Mouse (Mus musculus) hindbrain, embryonic 13.5 days (tissue): ENCODE results near the gene Zfp446. TPM values are rescaled to one million over a fixed set of nuclear protein-coding genes. Genes with fewer than 3 reads are reported as not detected.

Experiments
- ATAC-seq: fragments of 200-750 bp; cut with Nextera tagmentation; 2 replicates; pipeline ENCODE4 v1.8.0; 2017; ENCODE audit warnings: moderate TSS enrichment; ENCODE audit not compliant: low FRiP score
- H3K27ac ChIP-seq: fragments of 300-500 bp; sonication (generic); 2 replicates; pipeline ENCODE4 v1.5.1; 2015; ENCODE audit warnings: inconsistent platforms, mild to moderate bottlenecking, moderate library complexity
- H3K27me3 ChIP-seq: fragments of 300-500 bp; sonication (generic); 2 replicates; pipeline ENCODE4 v1.6.1; 2015; ENCODE audit warnings: mild to moderate bottlenecking, inconsistent platforms
- H3K36me3 ChIP-seq: fragments of 300-500 bp; sonication (generic); 2 replicates; pipeline ENCODE4 v1.6.1; 2015; ENCODE audit warnings: mild to moderate bottlenecking, inconsistent platforms
- H3K4me1 ChIP-seq: fragments of 300-500 bp; sonication (generic); replicated peaks from 2 replicates; pipeline ENCODE4 v1.6.1; 2015; ENCODE audit warnings: inconsistent platforms
- H3K4me2 ChIP-seq: fragments of 300-500 bp; sonication (generic); 2 replicates; pipeline ENCODE4 v1.6.1; 2015; ENCODE audit warnings: inconsistent platforms, mild to moderate bottlenecking, moderate library complexity
- H3K4me3 ChIP-seq: fragments of 300-500 bp; sonication (generic); 2 replicates; pipeline ENCODE4 v1.5.1; 2015; ENCODE audit warnings: mild to moderate bottlenecking, inconsistent platforms
- H3K9ac ChIP-seq: fragments of 300-500 bp; sonication (generic); 2 replicates; pipeline ENCODE4 v1.6.1; 2015; ENCODE audit warnings: mild to moderate bottlenecking, inconsistent platforms
- H3K9me3 ChIP-seq: fragments of 300-500 bp; sonication (generic); 2 replicates; pipeline ENCODE4 v1.6.1; 2016; ENCODE audit warnings: inconsistent platforms
- WGBS: fragments of 180-500 bp; shearing (Covaris S2); methylation state at CpG from one replicate; pipeline ENCODE4 v1.1.7; 2015; 5-methylcytosine and 5-hydroxymethylcytosine counted together
- polyA plus RNA-seq: library from polyadenylated mRNA; unstranded; fragments of >200 nt; fragmentation: Nextera tagmentation; extraction: Ambion mirVana; gene quantifications from 2 replicates; pipeline ENCODE4 v1.2.1, GENCODE M21; 2015

Gene Zfp446
- polyA plus RNA-seq, 1 experiment from 2014 or later, result 12.4 TPM

DNA sequence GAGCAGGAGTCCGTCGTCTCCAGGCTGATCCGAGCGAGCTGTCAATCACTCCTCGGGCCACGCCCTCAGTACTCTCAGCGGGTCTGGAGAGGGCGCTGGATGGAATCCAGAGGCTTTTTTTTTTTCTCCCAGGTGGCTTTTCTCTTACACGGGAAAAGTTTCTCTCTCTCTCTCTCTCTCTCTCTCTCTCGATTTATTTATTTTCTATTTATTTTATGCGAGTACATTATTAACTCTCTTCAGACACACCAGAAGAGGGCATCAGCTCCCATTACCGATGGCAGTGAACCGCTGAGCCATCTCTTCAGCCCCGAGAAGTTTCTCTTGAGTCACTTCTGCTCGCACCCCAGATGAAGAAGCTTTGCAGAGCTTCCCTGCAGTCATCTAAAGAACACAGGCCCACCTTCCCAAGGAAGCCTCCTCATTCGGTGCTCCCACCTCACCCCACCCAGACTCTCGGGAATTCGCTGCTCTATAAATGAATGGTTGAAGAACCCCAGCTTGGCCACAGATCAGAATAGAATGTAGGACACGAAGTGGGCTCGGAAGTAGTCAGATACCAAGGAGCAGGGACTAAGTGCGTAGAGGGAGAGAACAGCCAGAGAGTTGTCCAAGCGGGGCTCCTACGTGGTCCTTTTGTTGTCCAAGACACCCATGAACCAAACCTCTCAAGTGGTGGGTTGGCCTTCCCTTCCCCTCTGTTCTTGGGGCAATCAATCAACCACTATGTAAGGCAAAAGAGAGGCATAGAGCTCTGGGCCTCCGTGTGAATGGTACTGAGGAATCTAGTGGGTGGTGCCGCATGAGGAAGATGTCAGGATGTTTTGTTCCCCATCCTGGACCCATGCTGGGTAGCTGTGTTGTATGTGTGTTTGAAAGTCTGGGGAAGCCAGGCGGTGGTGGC, 32.6 kb downstream of the Zfp446 start, which contains the start of gene Zbtb45:
Zbtb45 (minus strand) TSS at position 30 of the 904 bp plus-strand sequence.
- no peak for ATAC-seq

GRCm38 (mm10) chr7:13013671-13014070, 36.0 kb downstream of the Zfp446 start:
- Histone ChIP-seq H3K9me3 (no peaks in the 10 kb centered on the region), H3K4me2 (no peak overlapping the region), H3K27ac (no peak overlapping the region), H3K4me3 (no peak overlapping the region), H3K9ac (no peak overlapping the region), H3K36me3 (no peaks in the 10 kb centered on the region), H3K4me1 (peaks cover 11% of the 10 kb centered on the region), H3K27me3 (0 out of 2 replicates have a peak, but pooled peaks cover 4% of the 10 kb centered on the region)
- ATAC-seq, result no peak
- WGBS, result 65% methylated on average over 4 of the region's 4 CpGs

More for the DNA sequence above, 32.6 kb downstream of the Zfp446 start, which contains the start of gene Zbtb45:
- Histone ChIP-seq H3K4me2 (peak within 1 kb of the TSS; percentile 74), H3K4me3 (peak within 1 kb of the TSS; percentile 69), H3K4me1 (peaks cover 39% of the 10 kb centered on the region), H3K9ac (peak within 1 kb of the TSS; percentile 84), H3K27me3 (peaks cover 16% of the 10 kb centered on the region), H3K36me3 (peaks cover 27% of the 10 kb centered on the region), H3K27ac (peak within 1 kb of the TSS; percentile 95), H3K9me3 (no peaks in the 10 kb centered on the region)
- 7% methylated on average over 26 of the region's 26 CpGs for WGBS

GRCm38 (mm10) chr7:13014275-13014839, 36.7 kb downstream of the Zfp446 start:
- Histone ChIP-seq H3K27ac (no peak overlapping the region), H3K4me2 (no peak overlapping the region), H3K36me3 (no peaks in the 10 kb centered on the region), H3K4me3 (no peak overlapping the region), H3K9me3 (no peaks in the 10 kb centered on the region), H3K4me1 (peaks cover 7% of the 10 kb centered on the region), H3K9ac (no peak overlapping the region), H3K27me3 (0 out of 2 replicates have a peak, but pooled peaks cover 4% of the 10 kb centered on the region)
- no peak for ATAC-seq
- 36% methylated on average over 6 of the region's 6 CpGs for WGBS

DNA sequence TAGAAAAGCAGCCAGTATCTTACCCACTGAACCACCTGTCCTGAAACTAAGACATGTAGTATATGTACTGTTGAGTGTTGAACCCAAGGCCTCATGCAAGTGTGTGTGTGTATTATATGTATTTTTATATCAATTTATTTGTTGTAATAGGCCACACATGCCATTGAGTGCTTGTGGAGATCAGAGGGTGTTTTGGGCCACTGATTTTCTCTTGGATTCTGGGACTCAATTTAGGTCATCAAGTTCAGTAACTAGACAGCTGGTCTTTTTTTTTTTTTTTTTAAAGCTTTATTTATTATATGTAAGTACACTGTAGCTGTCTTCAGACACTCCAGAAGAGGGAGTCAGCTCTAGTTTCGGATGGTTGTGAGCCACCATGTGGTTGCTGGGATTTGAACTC, 37.6 kb downstream of the Zfp446 start:
- no peak overlapping the region for H3K4me2 ChIP-seq
- 0 out of 2 replicates have a peak, but pooled peaks cover 4% of the 10 kb centered on the region for H3K27me3 ChIP-seq
- H3K27ac ChIP-seq, result no peak overlapping the region
- WGBS, result 84% methylated on average over 1 of the region's 1 CpGs
- H3K36me3 ChIP-seq, result no peaks in the 10 kb centered on the region
- H3K9me3 ChIP-seq, result no peaks in the 10 kb centered on the region
- H3K9ac ChIP-seq, result no peak overlapping the region
- no peak for ATAC-seq
- peaks cover 6% of the 10 kb centered on the region for H3K4me1 ChIP-seq
- no peak overlapping the region for H3K4me3 ChIP-seq

GRCm38 (mm10) chr7:13022773-13023535, 45.3 kb downstream of the Zfp446 start:
- H3K27ac ChIP-seq, result peak overlapping the region; percentile 100
- H3K27me3 ChIP-seq, result no peaks in the 10 kb centered on the region
- H3K4me1 ChIP-seq, result peaks cover 37% of the 10 kb centered on the region
- H3K4me3 ChIP-seq, result peak overlapping the region; percentile 87
- H3K36me3 ChIP-seq, result peaks cover 23% of the 10 kb centered on the region
- ATAC-seq, result peak; percentile 52
- H3K4me2 ChIP-seq, result peak overlapping the region; percentile 98
- no peaks in the 10 kb centered on the region for H3K9me3 ChIP-seq
- 2% methylated on average over 31 of the region's 31 CpGs for WGBS
- H3K9ac ChIP-seq, result peak overlapping the region; percentile 98

DNA sequence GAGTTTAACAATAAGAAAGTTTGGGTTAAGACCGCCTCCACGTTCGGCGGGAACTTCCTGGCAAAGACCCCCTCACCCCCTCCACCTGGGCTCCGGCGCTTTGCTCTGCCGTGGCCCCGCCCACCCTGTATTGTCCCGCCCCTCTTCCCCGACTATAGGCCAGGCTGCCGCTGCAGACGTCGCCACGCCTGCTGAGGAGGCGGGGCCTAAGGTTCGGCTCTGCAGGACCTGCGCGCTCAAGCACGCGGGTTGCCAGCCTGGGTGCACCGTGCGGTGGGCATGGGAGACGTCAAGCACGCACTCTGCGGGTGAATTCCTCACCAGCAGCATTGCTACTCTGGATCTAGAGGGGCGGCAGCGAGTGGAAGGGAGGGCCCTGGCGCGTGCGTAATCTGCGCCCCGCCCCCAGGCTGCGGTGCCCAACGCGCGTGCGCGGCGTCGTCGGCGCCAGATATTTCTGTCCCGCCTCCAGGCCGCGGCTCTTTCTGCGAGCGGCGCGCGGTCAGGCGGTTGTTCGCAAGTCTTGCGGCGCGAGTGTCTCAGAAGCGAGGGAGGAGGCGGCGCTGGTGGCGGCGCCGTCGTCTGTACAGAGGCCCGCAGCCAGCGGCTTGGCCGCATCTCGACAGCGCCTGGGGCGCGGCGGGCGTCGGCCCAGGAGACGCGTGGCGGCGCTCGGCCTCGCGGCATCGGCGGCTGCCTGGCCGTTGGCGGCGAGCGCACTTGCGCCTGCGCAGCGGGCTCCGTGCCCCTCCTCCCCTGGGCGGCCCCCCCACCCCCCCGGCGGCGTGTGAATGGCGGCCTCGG, 46.5 kb downstream of the Zfp446 start:
- Histone ChIP-seq H3K27ac (peak overlapping the region; percentile 100), H3K27me3 (no peaks in the 10 kb centered on the region), H3K4me2 (peak overlapping the region; percentile 98), H3K9me3 (no peaks in the 10 kb centered on the region), H3K36me3 (peaks cover 35% of the 10 kb centered on the region), H3K9ac (peak overlapping the region; percentile 98), H3K4me1 (peaks cover 37% of the 10 kb centered on the region), H3K4me3 (peak overlapping the region; percentile 87)
- 0% methylated on average over 62 of the region's 95 CpGs for WGBS
- peak; percentile 87 for ATAC-seq

- H3K4me3 ChIP-seq, result peak overlapping the region; percentile 87
- H3K36me3 ChIP-seq, result peaks cover 42% of the 10 kb centered on the region
- peak overlapping the region; percentile 100 for H3K27ac ChIP-seq
- H3K9me3 ChIP-seq, result no peaks in the 10 kb centered on the region
- H3K27me3 ChIP-seq, result no peaks in the 10 kb centered on the region
- ATAC-seq, result peak; percentile 69
- H3K9ac ChIP-seq, result peak overlapping the region; percentile 98
- peak overlapping the region; percentile 98 for H3K4me2 ChIP-seq
- under 1% methylated on average over 29 of the region's 44 CpGs for WGBS
- peaks cover 37% of the 10 kb centered on the region for H3K4me1 ChIP-seq
Observed at GRCm38 (mm10) chr7:13024805-13025204, 47.2 kb downstream of the Zfp446 start.

DNA sequence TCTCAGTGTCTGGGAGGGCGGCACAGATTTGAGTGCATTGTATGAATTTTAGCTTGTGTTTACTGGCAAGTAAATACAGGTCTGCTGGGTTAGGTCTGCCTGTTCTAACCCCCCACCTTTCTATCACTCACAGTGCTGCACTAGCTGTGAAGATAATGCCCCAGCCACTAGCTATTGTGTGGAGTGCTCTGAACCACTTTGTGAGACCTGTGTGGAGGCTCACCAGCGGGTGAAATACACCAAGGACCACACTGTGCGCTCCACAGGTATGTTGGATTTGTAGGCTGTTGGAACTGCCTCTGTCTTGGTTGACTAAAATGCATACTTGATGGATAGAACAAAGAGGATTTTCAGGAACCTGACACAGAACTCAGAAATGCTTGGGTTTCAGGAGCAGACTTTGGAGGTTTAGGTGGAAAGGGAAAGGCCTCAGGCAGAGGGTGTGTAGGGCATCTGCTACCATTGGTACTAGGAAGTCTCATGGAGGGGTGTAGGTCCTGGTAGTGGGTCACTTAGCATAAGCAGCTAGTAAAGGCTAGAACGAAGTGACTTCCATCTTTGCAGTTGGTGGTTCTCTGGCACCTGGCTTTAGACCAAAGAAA, 48.0 kb downstream of the Zfp446 start:
- Histone ChIP-seq H3K4me3 (peak overlapping the region; percentile 87), H3K4me2 (peak overlapping the region; percentile 98), H3K9ac (peak overlapping the region; percentile 98), H3K4me1 (peaks cover 37% of the 10 kb centered on the region), H3K9me3 (no peaks in the 10 kb centered on the region), H3K27me3 (no peaks in the 10 kb centered on the region), H3K27ac (peak overlapping the region; percentile 100), H3K36me3 (peaks cover 50% of the 10 kb centered on the region)
- WGBS, result 31% methylated on average over 4 of the region's 4 CpGs
- ATAC-seq, result no peak

DNA sequence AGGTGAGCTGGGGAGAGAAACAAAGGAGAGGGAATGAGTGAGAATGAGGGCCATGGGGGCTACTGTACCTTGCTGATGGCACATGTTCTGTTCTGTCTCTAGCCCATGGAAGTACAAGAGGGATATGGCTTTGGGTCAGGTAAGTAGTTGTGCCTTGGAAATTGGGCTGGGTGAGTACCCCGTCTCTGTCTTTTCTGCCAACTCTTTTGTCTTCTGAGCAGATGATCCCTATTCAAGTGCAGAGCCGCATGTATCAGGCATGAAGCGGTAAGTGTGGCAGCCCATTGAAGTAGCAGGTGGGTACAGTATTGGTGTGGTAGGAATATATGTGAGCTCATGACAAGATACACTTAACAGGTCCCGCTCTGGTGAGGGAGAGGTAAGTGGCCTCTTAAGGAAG, 51.3 kb downstream of the Zfp446 start:
- H3K4me3 ChIP-seq, result no peak overlapping the region
- ATAC-seq, result no peak
- H3K36me3 ChIP-seq, result peaks cover 73% of the 10 kb centered on the region
- H3K27me3 ChIP-seq, result no peaks in the 10 kb centered on the region
- H3K9ac ChIP-seq, result peak overlapping the region; percentile 24; the same call in 1 of the 2 replicates
- H3K27ac ChIP-seq, result no peak overlapping the region
- peaks cover 38% of the 10 kb centered on the region for H3K4me1 ChIP-seq
- H3K9me3 ChIP-seq, result no peaks in the 10 kb centered on the region
- WGBS, result 90% methylated on average over 4 of the region's 4 CpGs
- no peak overlapping the region for H3K4me2 ChIP-seq

GRCm38 (mm10) chr7:13031069-13031468, 53.4 kb downstream of the Zfp446 start:
- H3K27me3 ChIP-seq, result no peaks in the 10 kb centered on the region
- no peak overlapping the region for H3K4me2 ChIP-seq
- no peak overlapping the region for H3K4me3 ChIP-seq
- peaks cover 82% of the 10 kb centered on the region for H3K36me3 ChIP-seq
- 76% methylated on average over 5 of the region's 5 CpGs for WGBS
- ATAC-seq, result no peak
- H3K9ac ChIP-seq, result no peak overlapping the region
- peaks cover 45% of the 10 kb centered on the region for H3K4me1 ChIP-seq
- H3K27ac ChIP-seq, result no peak overlapping the region
- H3K9me3 ChIP-seq, result no peaks in the 10 kb centered on the region

DNA sequence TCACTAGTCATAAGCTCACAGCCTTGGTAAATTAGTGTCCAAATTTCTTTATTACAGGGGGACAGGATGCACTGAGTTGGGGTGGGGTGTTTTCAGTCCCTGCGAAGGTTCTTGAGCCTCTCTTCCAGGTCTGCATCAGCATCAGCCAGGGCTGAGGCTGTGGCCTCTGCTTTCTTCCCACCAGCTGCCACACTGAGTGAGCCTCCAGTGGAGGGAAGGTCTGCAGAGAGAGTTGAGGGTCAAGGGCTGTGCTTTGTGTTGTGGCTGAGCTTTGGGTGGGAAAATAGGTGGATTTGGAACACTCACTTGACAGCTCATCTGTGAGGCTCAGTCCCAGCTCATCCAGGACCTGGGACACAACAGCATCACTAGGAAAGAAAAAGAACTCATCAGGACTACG, 54.3 kb downstream of the Zfp446 start:
- Histone ChIP-seq H3K9ac (no peak overlapping the region), H3K4me2 (no peak overlapping the region), H3K27me3 (no peaks in the 10 kb centered on the region), H3K9me3 (no peaks in the 10 kb centered on the region), H3K4me3 (no peak overlapping the region), H3K4me1 (peaks cover 45% of the 10 kb centered on the region), H3K27ac (0 out of 2 replicates have a peak overlapping the region, but pooled peaks have one; percentile 8), H3K36me3 (peaks cover 76% of the 10 kb centered on the region)
- WGBS, result 88% methylated on average over 2 of the region's 2 CpGs
- ATAC-seq, result no peak
